ENCODE assay signal across 13 mouse cellular contexts in genomic region chr13:101523492-101523891, GRCm38 (mm10).
"Had no signal": no experiment of that assay in that cellular context is flagged by ENCODE, and none has a peak within 500 bp of the region (broad histone marks: within the 10 kb centered on the region; RNA-seq: fewer than 3 reads in every experiment).

No protein-coding gene starts in this region.

- DNase-seq: kidney, postnatal 10 days; layer of hippocampus, adult 9-11 months; layer of hippocampus, postnatal 36 days; retina, postnatal 1 day; right cerebral cortex, postnatal 14 days; thymus, postnatal 36 days had no signal

- H3K27ac ChIP-seq: intestine, embryonic 15.5 days; limb, embryonic 15.5 days; liver, embryonic 14.5 days; midbrain, embryonic 12.5 days; neural tube, embryonic 13.5 days; stomach, embryonic 15.5 days had no signal

- ATAC-seq: intestine, embryonic 15.5 days; midbrain, embryonic 16.5 days had no signal

- H3K9ac ChIP-seq: intestine, embryonic 15.5 days; limb, embryonic 15.5 days; liver, embryonic 14.5 days; midbrain, embryonic 12.5 days; neural tube, embryonic 13.5 days; stomach, embryonic 15.5 days had no signal

- H3K4me2 ChIP-seq: intestine, embryonic 15.5 days; limb, embryonic 15.5 days; midbrain, embryonic 12.5 days; neural tube, embryonic 13.5 days; stomach, embryonic 15.5 days had no signal

- H3K4me3 ChIP-seq: intestine, embryonic 15.5 days; limb, embryonic 15.5 days; midbrain, embryonic 12.5 days; neural tube, embryonic 13.5 days; stomach, embryonic 15.5 days had no signal

- H3K27me3 ChIP-seq: intestine, embryonic 15.5 days; limb, embryonic 15.5 days; midbrain, embryonic 12.5 days; neural tube, embryonic 13.5 days; stomach, embryonic 15.5 days had no signal

- H3K9me3 ChIP-seq: intestine, embryonic 15.5 days; limb, embryonic 15.5 days; midbrain, embryonic 12.5 days; neural tube, embryonic 13.5 days; stomach, embryonic 15.5 days had no signal

- H3K36me3 ChIP-seq: intestine, embryonic 15.5 days; limb, embryonic 15.5 days; midbrain, embryonic 12.5 days; neural tube, embryonic 13.5 days; stomach, embryonic 15.5 days had no signal

- H3K4me1 ChIP-seq: intestine, embryonic 15.5 days; limb, embryonic 15.5 days; midbrain, embryonic 12.5 days; neural tube, embryonic 13.5 days; stomach, embryonic 15.5 days had no signal
